Mouse (Mus musculus): ENCODE measurements at regions not wholly inside any gene's neighbourhood (a gene's known extent, or its start where the extent isn't known, plus 50 kb on each side); places are given as distances from the start of the nearest gene placed in this dataset.

- Histone ChIP-seq H3K4me2 (replicated peaks) (no peak overlapping the region), H3K27me3 (peaks cover 3% of the 10 kb centered on the region; the same call in 1 of the 2 replicates), H3K9me3 (no peaks in the 10 kb centered on the region), H3K27ac (replicated peaks) (no peak overlapping the region), H3K36me3 (no peaks in the 10 kb centered on the region), H3K9ac (replicated peaks) (no peak overlapping the region), H3K4me1 (no peaks in the 10 kb centered on the region), H3K4me3 (no peak overlapping the region)
- WGBS, result 86% methylated on average over 5 of the region's 5 CpGs
- no peak for ATAC-seq (ENCODE audit: low FRiP score, low read depth)
These were observed 96.2 kb upstream of the Rxylt1 start for GRCm38 (mm10) chr10:122193343-122193742.

- H3K9me3 ChIP-seq, result no peaks in the 10 kb centered on the region
These were observed 88.1 kb upstream of the Rxylt1 start for GRCm38 (mm10) chr10:122185152-122185745.

GRCm38 (mm10) chr10:122183025-122183424, 85.9 kb upstream of the Rxylt1 start:
- 33% methylated on average over 4 of the region's 4 CpGs for WGBS
- Histone ChIP-seq H3K4me3 (no peak overlapping the region), H3K27me3 (no peaks in the 10 kb centered on the region)

More at GRCm38 (mm10) chr10:122185152-122185745, 88.1 kb upstream of the Rxylt1 start:
- Histone ChIP-seq H3K27me3 (no peaks in the 10 kb centered on the region), H3K4me3 (no peak overlapping the region), H3K9ac (replicated peaks) (no peak overlapping the region), H3K4me1 (no peaks in the 10 kb centered on the region), H3K27ac (replicated peaks) (no peak overlapping the region), H3K4me2 (replicated peaks) (no peak overlapping the region), H3K36me3 (no peaks in the 10 kb centered on the region)
- WGBS, result 79% methylated on average over 9 of the region's 9 CpGs
- no peak for ATAC-seq (ENCODE audit: low FRiP score, low read depth)

GRCm38 (mm10) chr10:122149038-122149437, 51.9 kb upstream of the Rxylt1 start:
- H3K4me3 ChIP-seq, result no peak overlapping the region
- no peaks in the 10 kb centered on the region for H3K27me3 ChIP-seq
- no peaks in the 10 kb centered on the region for H3K36me3 ChIP-seq
- WGBS, result 93% methylated on average over 12 of the region's 12 CpGs
- no peak for ATAC-seq (ENCODE audit: low FRiP score, low read depth)
- no peak overlapping the region for H3K27ac ChIP-seq (replicated peaks)
- H3K9me3 ChIP-seq, result no peaks in the 10 kb centered on the region
- H3K4me1 ChIP-seq, result no peaks in the 10 kb centered on the region
- no peak overlapping the region for H3K4me2 ChIP-seq (replicated peaks)
- H3K9ac ChIP-seq (replicated peaks), result no peak overlapping the region

More at GRCm38 (mm10) chr10:122183025-122183424, 85.9 kb upstream of the Rxylt1 start:
- H3K27ac ChIP-seq (replicated peaks), result no peak overlapping the region
- no peak for ATAC-seq (ENCODE audit: low FRiP score, low read depth)
- H3K9me3 ChIP-seq, result no peaks in the 10 kb centered on the region
- no peak overlapping the region for H3K9ac ChIP-seq (replicated peaks)
- no peak overlapping the region for H3K4me2 ChIP-seq (replicated peaks)
- H3K4me1 ChIP-seq, result no peaks in the 10 kb centered on the region
- no peaks in the 10 kb centered on the region for H3K36me3 ChIP-seq

GRCm38 (mm10) chr10:122148609-122149008, 51.4 kb upstream of the Rxylt1 start:
- WGBS, result 90% methylated on average over 4 of the region's 4 CpGs
- no peak overlapping the region for H3K4me2 ChIP-seq (replicated peaks)
- no peaks in the 10 kb centered on the region for H3K4me1 ChIP-seq
- no peak overlapping the region for H3K4me3 ChIP-seq
- no peak for ATAC-seq (ENCODE audit: low FRiP score, low read depth)
- H3K27me3 ChIP-seq, result no peaks in the 10 kb centered on the region
- H3K36me3 ChIP-seq, result no peaks in the 10 kb centered on the region
- H3K9me3 ChIP-seq, result no peaks in the 10 kb centered on the region
- H3K27ac ChIP-seq (replicated peaks), result no peak overlapping the region
- H3K9ac ChIP-seq (replicated peaks), result no peak overlapping the region
